ENCODE assay signal across 8 mouse cellular contexts in genomic region chr17:57248201-57248699, GRCm38 (mm10). TPM values are rescaled to one million over a fixed set of nuclear protein-coding genes. Genes with fewer than 3 reads are reported as not detected.
DNase-seq lines count a peak whose midpoint lies in the region; ATAC-seq and TF ChIP-seq lines count a peak whose summit lies in the region.

Gene Gpr108 (minus strand): TSS chr17:57248446.

- H3K4me2 ChIP-seq in CH12.LX (ENCODE audit: insufficient read depth, low read depth, poor library complexity, severe bottlenecking): peak within 1 kb of the TSS; percentile 98
- peak within 1 kb of the TSS; percentile 96 for H3K4me2 ChIP-seq in heart, embryonic 15.5 days
- H3K4me2 ChIP-seq in liver, embryonic 14.5 days (ENCODE audit: low read depth): peak within 1 kb of the TSS; percentile 81
- H3K4me2 ChIP-seq in neural tube, embryonic 11.5 days (ENCODE audit: low read depth): peak within 1 kb of the TSS; percentile 77
- peak within 1 kb of the TSS; percentile 88 for H3K4me2 ChIP-seq in stomach, postnatal 0 days (replicated peaks; ENCODE audit: low read depth)

- TF ChIP-seq EP300 in CH12.LX (IDR thresholded peaks at IDR 0.05; ENCODE audit: low read length): 0 out of 2 replicates have a peak, but pooled peaks have one; percentile 12
- TF ChIP-seq EP300 in liver, embryonic 14.5 days (IDR thresholded peaks at IDR 0.05; ENCODE audit: low read depth): no peak
- TF ChIP-seq EP300 in stomach, postnatal 0 days (optimal IDR thresholded peaks at IDR 0.05): no peak

- peak; percentile 77 for TF ChIP-seq RAD21 in CH12.LX (IDR thresholded peaks at IDR 0.05; ENCODE audit: low read depth, low read length)

- peak within 1 kb of the TSS; percentile 78 to 96 (median 87) for H3K4me3 ChIP-seq in CH12.LX (replicated peaks in 1 of 3; ENCODE audit: low read depth in 2 of 3, low read length in 2 of 3, poor library complexity in 1 of 3)
- peak within 1 kb of the TSS; percentile 72 for H3K4me3 ChIP-seq in forebrain, embryonic 10.5 days
- peak within 1 kb of the TSS; percentile 94 for H3K4me3 ChIP-seq in heart, embryonic 15.5 days
- H3K4me3 ChIP-seq in liver, embryonic 14.5 days (ENCODE audit: insufficient read depth in 1 of 2, low read depth in 2 of 2, low read length in 2 of 2): peak within 1 kb of the TSS; percentile 82 to 92
- H3K4me3 ChIP-seq in neural tube, embryonic 11.5 days (ENCODE audit: low read depth, low read length): peak within 1 kb of the TSS; percentile 68
- H3K4me3 ChIP-seq in stomach, postnatal 0 days (ENCODE audit: low read depth, low read length): peak within 1 kb of the TSS; percentile 85

- peak within 1 kb of the TSS; percentile 85 for H3K27ac ChIP-seq in CH12.LX (ENCODE audit: insufficient read depth, low read depth)
- H3K27ac ChIP-seq in forebrain, embryonic 10.5 days: peak within 1 kb of the TSS; percentile 97
- H3K27ac ChIP-seq in heart, embryonic 15.5 days: peak within 1 kb of the TSS; percentile 96
- peak within 1 kb of the TSS; percentile 70 for H3K27ac ChIP-seq in liver, embryonic 14.5 days
- H3K27ac ChIP-seq in neural tube, embryonic 11.5 days (ENCODE audit: low read depth, low read length): peak within 1 kb of the TSS; percentile 93
- H3K27ac ChIP-seq in stomach, postnatal 0 days (replicated peaks): peak within 1 kb of the TSS; percentile 96

- peaks cover 24 to 48% of the 10 kb centered on the region in 2 experiments for H3K36me3 ChIP-seq in CH12.LX (replicated peaks in 1 of 2; ENCODE audit: control insufficient read depth in 1 of 2, insufficient read depth in 1 of 2, low read length in 1 of 2)
- peaks cover 23% of the 10 kb centered on the region for H3K36me3 ChIP-seq in forebrain, embryonic 10.5 days (replicated peaks)
- no peaks in the 10 kb centered on the region for H3K36me3 ChIP-seq in heart, embryonic 15.5 days
- no peaks in the 10 kb centered on the region for H3K36me3 ChIP-seq in liver, embryonic 14.5 days (replicated peaks; ENCODE audit: control insufficient read depth, insufficient read depth, low read depth)
- no peaks in the 10 kb centered on the region for H3K36me3 ChIP-seq in neural tube, embryonic 11.5 days (ENCODE audit: control insufficient read depth, insufficient read depth, low read length)
- H3K36me3 ChIP-seq in stomach, postnatal 0 days (ENCODE audit: control insufficient read depth, insufficient read depth, low read length): peaks cover 5% of the 10 kb centered on the region

- no peaks in the 10 kb centered on the region; the same call in 1 of the 2 replicates for H3K79me2 ChIP-seq in CH12.LX (replicated peaks; ENCODE audit: control insufficient read depth, extremely low read depth, insufficient read depth, poor library complexity, severe bottlenecking)

- under 1% methylated on average over 12 of the region's 12 CpGs for WGBS in forebrain, embryonic 10.5 days
- under 1% methylated on average over 12 of the region's 12 CpGs for WGBS in heart, embryonic 15.5 days
- WGBS in liver, embryonic 14.5 days (ENCODE audit: insufficient replicate concordance): under 1% methylated on average over 12 of the region's 12 CpGs
- WGBS in neural tube, embryonic 11.5 days: 0% methylated on average over 12 of the region's 12 CpGs
- under 1% methylated on average over 12 of the region's 12 CpGs for WGBS in stomach, postnatal 0 days

- peaks cover 16 to 43% of the 10 kb centered on the region in 2 experiments for H3K4me1 ChIP-seq in CH12.LX (ENCODE audit: control insufficient read depth in 1 of 2, insufficient read depth in 2 of 2)
- peaks cover 44% of the 10 kb centered on the region for H3K4me1 ChIP-seq in forebrain, embryonic 10.5 days
- peaks cover 31% of the 10 kb centered on the region for H3K4me1 ChIP-seq in heart, embryonic 15.5 days (replicated peaks)
- H3K4me1 ChIP-seq in liver, embryonic 14.5 days (replicated peaks; ENCODE audit: control insufficient read depth in 2 of 2, insufficient read depth in 2 of 2, low read length in 1 of 2): peaks cover 7 to 14% of the 10 kb centered on the region in 2 experiments
- H3K4me1 ChIP-seq in neural tube, embryonic 11.5 days (ENCODE audit: control insufficient read depth, insufficient read depth, low read length): peaks cover 7% of the 10 kb centered on the region
- peaks cover 6% of the 10 kb centered on the region; the same call in 1 of the 2 replicates for H3K4me1 ChIP-seq in stomach, postnatal 0 days (replicated peaks; ENCODE audit: control insufficient read depth, insufficient read depth)

- H3K9ac ChIP-seq in CH12.LX (ENCODE audit: insufficient read depth, low read depth): peak within 1 kb of the TSS; percentile 61
- peak within 1 kb of the TSS; percentile 85 for H3K9ac ChIP-seq in heart, embryonic 15.5 days
- peak within 1 kb of the TSS; percentile 80 for H3K9ac ChIP-seq in liver, embryonic 14.5 days (replicated peaks)
- H3K9ac ChIP-seq in neural tube, embryonic 11.5 days (ENCODE audit: low read length): peak within 1 kb of the TSS; percentile 78
- peak within 1 kb of the TSS; percentile 86 for H3K9ac ChIP-seq in stomach, postnatal 0 days (ENCODE audit: low read length)

- peak; percentile 53 for ATAC-seq in heart, embryonic 15.5 days (replicated peaks; ENCODE audit: insufficient number of reproducible peaks, insufficient read depth, low FRiP score, low read depth)
- peak; percentile 57 for ATAC-seq in liver, embryonic 14.5 days (ENCODE audit: insufficient read depth)
- peak; percentile 57 for ATAC-seq in neural tube, embryonic 11.5 days (ENCODE audit: insufficient read depth, low FRiP score, low TSS enrichment)
- ATAC-seq in stomach, postnatal 0 days (ENCODE audit: low FRiP score, low TSS enrichment): peak; percentile 76

- TF ChIP-seq CTCF in CH12.LX (conservative IDR thresholded peaks at IDR 0.05 in 1 of 2, IDR thresholded peaks at IDR 0.05 in 1 of 2; ENCODE audit: low read depth in 2 of 2, low read length in 2 of 2): peak; percentile 7 to 92; a peak in 2 of 4 replicates
- TF ChIP-seq CTCF in liver, embryonic 14.5 days (IDR thresholded peaks at IDR 0.05; ENCODE audit: low read depth): peak; percentile 93
- peak; percentile 92 for TF ChIP-seq CTCF in stomach, postnatal 0 days (IDR thresholded peaks at IDR 0.05; ENCODE audit: low read depth)

- in situ Hi-C loops in CH12.LX (cut with MboI; ENCODE audit: low pct_ligation_motif_present, low pct_unique_long_range_greater_than_20kb, low sequenced_read_pairs): loop anchor here (10.0 kb wide), 1 partner anchor 87 kb away; no protein-coding TSS in a partner anchor

- DNase-seq in CH12.LX (ENCODE audit: extremely low read depth): peak; percentile 95
- peak; percentile 89 for DNase-seq in c-Kit-positive CD71-negative TER-119-negative erythroid progenitor cells, embryonic 14.5 days (ENCODE audit: low read depth)
- DNase-seq in forebrain, embryonic 10.5 days (ENCODE audit: extremely low spot score, low spot score): peak; percentile 81
- DNase-seq in kidney, postnatal 25 days: peak; percentile 90 to 94
- DNase-seq in liver, embryonic 14.5 days (ENCODE audit: low read depth in 3 of 3, low spot score in 3 of 3): peak; percentile 74 to 85 (median 78)
- DNase-seq in neural tube, embryonic 11.5 days (ENCODE audit: low spot score): peak; percentile 86
- peak; percentile 89 for DNase-seq in stomach, postnatal 0 days (ENCODE audit: low spot score)

- H3K27me3 ChIP-seq in CH12.LX (replicated peaks): no peaks in the 10 kb centered on the region
- no peaks in the 10 kb centered on the region for H3K27me3 ChIP-seq in forebrain, embryonic 10.5 days (ENCODE audit: poor library complexity, severe bottlenecking)
- H3K27me3 ChIP-seq in heart, embryonic 15.5 days: no peaks in the 10 kb centered on the region
- H3K27me3 ChIP-seq in liver, embryonic 14.5 days (ENCODE audit: control insufficient read depth, insufficient read depth, low read length): peaks cover 2% of the 10 kb centered on the region; the same call in 1 of the 2 replicates
- no peaks in the 10 kb centered on the region for H3K27me3 ChIP-seq in neural tube, embryonic 11.5 days (ENCODE audit: control insufficient read depth, insufficient read depth, low read length)
- no peaks in the 10 kb centered on the region for H3K27me3 ChIP-seq in stomach, postnatal 0 days (ENCODE audit: control insufficient read depth, insufficient read depth, low read length)

- H3K9me3 ChIP-seq in CH12.LX (replicated peaks; ENCODE audit: low read length): no peaks in the 10 kb centered on the region
- H3K9me3 ChIP-seq in forebrain, embryonic 10.5 days: no peaks in the 10 kb centered on the region
- H3K9me3 ChIP-seq in heart, embryonic 15.5 days (replicated peaks): no peaks in the 10 kb centered on the region
- H3K9me3 ChIP-seq in liver, embryonic 14.5 days (ENCODE audit: control insufficient read depth, low read length): no peaks in the 10 kb centered on the region
- H3K9me3 ChIP-seq in neural tube, embryonic 11.5 days (ENCODE audit: control insufficient read depth, low read length): no peaks in the 10 kb centered on the region
- H3K9me3 ChIP-seq in stomach, postnatal 0 days (ENCODE audit: control insufficient read depth, low read length): no peaks in the 10 kb centered on the region

- TF ChIP-seq POLR2A in CH12.LX (IDR thresholded peaks at IDR 0.05; ENCODE audit: low read depth, low read length): 0 out of 2 replicates have a peak, but pooled peaks have one; percentile 22

- dilution Hi-C loops in CH12.LX (cut with MboI; ENCODE audit: extremely low pct_ligation_motif_present, extremely low pct_unique_long_range_greater_than_20kb, low sequenced_read_pairs): no loop called here

TF ChIP-seq in CH12.LX, 34 proteins besides CTCF, POLR2A, EP300 and RAD21 (continues in another document):
- TF ChIP-seq UBTF (IDR thresholded peaks at IDR 0.05; ENCODE audit: low read depth, low read length) (peak; percentile 82; the same call in 1 of the 2 replicates), PAX5 (IDR thresholded peaks at IDR 0.05; ENCODE audit: low read length) (no peak), NRF1 (IDR thresholded peaks at IDR 0.05; ENCODE audit: low read depth, low read length) (peak; percentile 10; the same call in 1 of the 2 replicates), KAT2A (IDR thresholded peaks at IDR 0.05; ENCODE audit: insufficient replicate concordance, low read length) (no peak), MXI1 (IDR thresholded peaks at IDR 0.05; ENCODE audit: low read depth, low read length) (peak; percentile 55), JUN (IDR thresholded peaks at IDR 0.05; ENCODE audit: insufficient read depth, low read depth, low read length) (no peak), MEF2A (IDR thresholded peaks at IDR 0.05; ENCODE audit: borderline replicate concordance, low read depth, low read length) (peak; percentile 76)

RNA-seq across cellular contexts. Expression of gene Gpr108, which starts in this region (rescaled TPM):
- total RNA-seq in CH12.LX (2012; rRNA removed) (23.6 and 32.0 TPM in 2 replicates), CH12.LX (2014; rRNA removed) (17.4 and 20.2 TPM in 2 replicates)
- 25.0 and 26.0 TPM in 2 replicates for polyA plus RNA-seq in CH12.LX (2012; ENCODE audit: insufficient read length, low read depth)
- polyA plus RNA-seq in forebrain, embryonic 10.5 days (2016; fragmentation: Nextera tagmentation; extraction: Ambion mirVana): 22.7 and 22.8 TPM in 2 replicates
- 26.5 and 29.0 TPM in 2 replicates for polyA plus RNA-seq in heart, embryonic 15.5 days (2015; fragmentation: Nextera tagmentation; extraction: Ambion mirVana)
- 7.6 and 8.5 TPM in 2 replicates for polyA plus RNA-seq in liver, embryonic 14.5 days (2012; rRNA removed)
- polyA plus RNA-seq in liver, embryonic 14.5 days (2014; fragmentation: Nextera tagmentation; extraction: Ambion mirVana): 12.0 and 12.8 TPM in 2 replicates
- 24.2 and 29.1 TPM in 2 replicates for polyA plus RNA-seq in neural tube, embryonic 11.5 days (2014; fragmentation: Nextera tagmentation; extraction: Ambion mirVana)
- polyA plus RNA-seq in stomach, postnatal 0 days (2015; fragmentation: Nextera tagmentation; extraction: Ambion mirVana): 48.0 and 52.4 TPM in 2 replicates

Comparison
In these comparisons a context has a peak if more than half of its experiments do, and no peak if none do; other contexts are left out.
1. Peak in every context shown above with its lines: DNase-seq, ATAC-seq, H3K4me3 ChIP-seq and H3K27ac ChIP-seq.